Mouse (Mus musculus) MEL-GATA-1-ER (cell line): ENCODE data around the gene Idi1.
"Not testable (repeated sequence)": the region's sequence is repeated elsewhere in the genome, so short reads cannot be mapped to it uniquely, and the experiment has no call there.

ENCODE experiments used
- DNase-seq: peaks from one replicate; pipeline ENCODE4 v3.0.0-alpha.2; 2012; ENCODE audit warnings: low read depth; ENCODE audit errors: extremely low read depth

The Idi1 gene

GRCm38 (mm10) chr13:8885445-8886184 is at the start of gene Idi1:
Gene Idi1, plus strand, starts transcription at chr13:8885501.
- peak; percentile 92 for DNase-seq

GRCm38 (mm10) chr13:8838394-8838793 is 46.9 kb upstream of the Idi1 start:
- DNase-seq, result no peak

- DNase-seq, result no peak
These were observed 46.2 kb upstream of the Idi1 start for GRCm38 (mm10) chr13:8839111-8839510.

- no peak for DNase-seq
These were observed 45.4 kb upstream of the Idi1 start for GRCm38 (mm10) chr13:8839937-8840336.

- DNase-seq, result no peak
These were observed 44.4 kb upstream of the Idi1 start for GRCm38 (mm10) chr13:8840941-8841340.

- DNase-seq, result not testable (repeated sequence)
These were observed 43.5 kb upstream of the Idi1 start for GRCm38 (mm10) chr13:8841846-8842245.

- no peak for DNase-seq
These were observed 43.0 kb upstream of the Idi1 start for GRCm38 (mm10) chr13:8842273-8842672.

- no peak for DNase-seq
These were observed 37.6 kb upstream of the Idi1 start for GRCm38 (mm10) chr13:8847702-8848101.

- peak; percentile 56 for DNase-seq
These were observed 36.0 kb upstream of the Idi1 start for GRCm38 (mm10) chr13:8849311-8849710.

GRCm38 (mm10) chr13:8853424-8853823 is 31.9 kb upstream of the Idi1 start:
- DNase-seq, result no peak

- no peak for DNase-seq
These were observed 30.5 kb upstream of the Idi1 start for GRCm38 (mm10) chr13:8854769-8855168.

GRCm38 (mm10) chr13:8858453-8858852 is 26.8 kb upstream of the Idi1 start:
- DNase-seq, result no peak

GRCm38 (mm10) chr13:8860861-8861260 is 24.4 kb upstream of the Idi1 start:
- no peak for DNase-seq

- DNase-seq, result no peak
These were observed 20.3 kb upstream of the Idi1 start for GRCm38 (mm10) chr13:8864990-8865389.

- no peak for DNase-seq
These were observed 18.7 kb upstream of the Idi1 start for GRCm38 (mm10) chr13:8866612-8867011.

- no peak for DNase-seq
These were observed 15.6 kb upstream of the Idi1 start for GRCm38 (mm10) chr13:8869578-8870157.

GRCm38 (mm10) chr13:8870160-8870509 is 15.2 kb upstream of the Idi1 start:
- no peak for DNase-seq

- peak; percentile 69 for DNase-seq
These were observed 14.6 kb upstream of the Idi1 start for GRCm38 (mm10) chr13:8870510-8871313.

- peak; percentile 57 for DNase-seq
These were observed 13.9 kb upstream of the Idi1 start, which contains the start of gene Wdr37 for GRCm38 (mm10) chr13:8871314-8871962. Gene Wdr37, minus strand, starts transcription at chr13:8871909.

- no peak for DNase-seq
These were observed 11.5 kb upstream of the Idi1 start for GRCm38 (mm10) chr13:8873776-8874175.

- DNase-seq, result no peak
These were observed 3.7 kb upstream of the Idi1 start for GRCm38 (mm10) chr13:8881611-8882010.

GRCm38 (mm10) chr13:8883870-8884269 is 1.4 kb upstream of the Idi1 start:
- not testable (repeated sequence) for DNase-seq
